Mouse (Mus musculus) yolk sac, embryonic 10.5 days (tissue): Measurements from ENCODE around the gene Etl4.

Experiments used
- DNase-seq: peaks from one replicate; pipeline ENCODE4 v3.0.0-alpha.2; 2017; ENCODE audit warnings: low spot score

The Etl4 gene

DNA sequence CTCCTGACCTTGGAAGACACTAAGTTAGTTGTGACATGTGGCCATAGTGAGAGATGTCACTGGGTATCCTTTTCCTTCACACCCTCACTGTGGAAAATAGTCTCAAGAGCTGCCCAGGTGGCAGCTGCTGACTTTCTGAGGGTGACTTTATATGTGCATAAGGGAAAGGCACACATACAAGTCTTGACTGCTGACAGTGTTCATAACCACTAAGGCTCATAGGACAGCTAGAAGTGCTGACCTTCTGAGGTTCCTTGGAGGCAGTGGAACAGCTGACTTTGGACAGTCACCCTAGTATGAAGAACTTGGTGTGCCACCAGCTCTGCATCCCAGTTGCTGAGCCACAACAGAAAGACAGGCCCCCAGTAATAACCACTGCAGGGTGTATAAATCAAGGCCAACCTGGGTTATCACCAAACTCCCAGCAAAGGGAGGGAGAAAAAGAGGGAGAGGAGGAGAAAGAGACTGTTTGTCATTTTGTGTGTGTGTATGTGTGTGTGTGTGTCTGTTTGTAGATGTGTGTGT, 855.0 kb downstream of the Etl4 start:
- no peak for DNase-seq

GRCm38 (mm10) chr2:20768681-20769080, 859.1 kb downstream of the Etl4 start:
- peak; percentile 29 for DNase-seq

- DNase-seq: no peak
Measured at GRCm38 (mm10) chr2:20770171-20770570, 860.6 kb downstream of the Etl4 start.

DNA sequence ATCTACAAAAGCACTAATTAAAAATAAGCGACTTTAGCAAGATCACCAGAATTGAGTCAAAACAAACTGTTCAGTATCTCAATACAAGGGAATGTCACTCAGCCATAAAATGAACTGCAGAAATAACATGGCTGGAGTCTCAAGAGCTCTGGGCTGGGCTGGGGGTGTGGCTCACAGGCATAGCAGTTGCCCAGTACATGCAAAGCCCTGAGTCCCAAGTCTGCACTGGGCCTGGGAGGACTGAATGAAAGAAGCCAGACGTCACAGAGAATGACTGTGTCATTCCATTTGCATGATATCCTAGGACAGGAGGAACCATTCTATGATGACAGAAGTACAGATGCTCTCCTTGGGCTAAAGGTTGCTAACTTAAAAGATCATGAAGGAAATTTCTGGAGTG, 864.9 kb downstream of the Etl4 start:
- DNase-seq: no peak

GRCm38 (mm10) chr2:20776171-20776704, 866.7 kb downstream of the Etl4 start:
- DNase-seq: no peak

DNA sequence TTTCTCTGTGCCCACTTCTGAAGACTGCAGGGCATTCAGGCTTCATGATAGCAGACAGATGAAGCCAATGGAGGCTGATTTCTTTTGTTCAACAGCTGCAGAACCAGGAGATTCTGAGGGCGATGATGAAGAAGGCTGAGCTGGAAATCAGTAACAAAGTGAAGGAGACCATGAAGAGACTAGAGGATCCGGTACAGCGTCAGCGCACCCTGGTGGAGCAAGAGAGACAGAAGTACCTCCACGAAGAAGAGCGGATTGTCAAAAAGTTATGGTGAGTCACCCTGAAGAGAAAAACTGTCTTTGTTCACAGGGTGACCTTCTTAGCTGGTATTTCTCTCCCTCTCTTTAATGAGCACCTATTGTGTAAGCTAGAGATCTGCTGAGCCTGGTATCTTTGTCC, 868.4 kb downstream of the Etl4 start:
- peak; percentile 20 for DNase-seq

- peak; percentile 43 for DNase-seq
Measured at GRCm38 (mm10) chr2:20779484-20780381, 870.2 kb downstream of the Etl4 start.

DNA sequence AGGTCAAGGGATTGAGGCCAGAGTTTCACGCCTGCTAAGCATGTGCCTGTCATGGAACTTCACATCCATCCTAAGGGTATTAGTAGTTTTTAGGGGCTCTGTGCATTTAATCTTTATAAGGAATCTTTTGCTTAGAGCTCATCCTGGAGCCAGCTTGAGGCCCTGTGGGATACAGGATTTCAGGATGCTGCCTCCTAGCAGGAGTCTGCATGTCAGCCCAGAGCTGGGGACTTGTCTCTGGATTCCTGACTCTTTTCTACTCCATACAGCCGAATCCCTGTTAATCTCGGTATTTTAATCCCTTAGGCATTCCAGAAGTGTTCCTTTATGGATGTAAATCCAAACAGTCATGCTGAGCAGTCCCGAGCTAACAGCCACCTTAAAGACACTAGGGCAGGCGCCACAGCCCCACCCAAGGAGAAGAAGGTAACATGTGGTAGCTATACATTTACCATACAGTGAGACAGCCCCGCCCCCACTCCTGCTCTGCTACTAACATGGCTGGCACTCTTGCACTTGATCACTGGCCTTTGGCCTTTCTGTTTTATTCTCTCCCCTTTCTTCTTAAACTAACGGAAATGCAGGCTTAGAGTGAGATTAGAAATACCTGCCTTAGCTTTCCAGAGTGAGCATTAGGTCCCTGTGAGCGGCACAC, 891.8 kb downstream of the Etl4 start:
- peak; percentile 53 for DNase-seq

GRCm38 (mm10) chr2:20811506-20811905, 901.9 kb downstream of the Etl4 start:
- DNase-seq: no peak

DNA sequence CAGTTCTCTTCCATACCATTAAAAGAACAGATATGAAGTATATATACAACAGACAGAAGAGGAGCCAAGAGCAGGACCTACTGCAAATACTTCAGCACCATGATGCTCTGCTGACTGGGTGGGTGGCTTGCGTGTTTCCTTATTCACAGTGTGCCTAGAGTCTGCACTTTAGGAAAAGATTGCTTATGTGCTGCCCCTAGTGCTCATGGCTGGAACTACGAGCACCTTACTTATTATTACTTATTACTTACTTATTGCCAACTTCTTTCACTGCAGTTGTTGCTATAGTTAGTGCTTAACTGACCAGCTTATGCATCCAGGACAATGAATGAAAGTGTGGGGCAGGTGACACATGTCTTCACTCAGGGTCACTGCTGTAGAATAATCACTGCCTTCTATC, 904.4 kb downstream of the Etl4 start:
- no peak for DNase-seq

DNA sequence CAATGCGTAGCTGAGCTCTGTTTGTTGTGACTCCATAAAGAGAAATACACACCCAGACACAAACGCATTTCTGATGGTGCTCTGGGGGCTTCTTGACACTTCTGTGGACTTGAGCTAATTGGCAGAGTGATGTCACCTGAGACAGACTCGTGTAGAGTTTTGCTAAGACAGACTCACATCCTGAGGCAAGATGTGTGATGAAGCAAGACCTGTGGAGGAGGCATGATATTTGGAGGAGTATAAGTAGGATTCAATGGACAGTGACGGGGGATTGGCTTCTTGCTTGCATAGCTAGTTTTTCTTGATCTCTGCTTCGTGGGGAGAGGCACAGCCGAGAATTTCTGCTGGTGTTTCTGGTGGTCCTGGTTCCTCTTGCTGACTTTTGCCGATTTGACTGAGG, 908.6 kb downstream of the Etl4 start:
- no peak for DNase-seq

DNA sequence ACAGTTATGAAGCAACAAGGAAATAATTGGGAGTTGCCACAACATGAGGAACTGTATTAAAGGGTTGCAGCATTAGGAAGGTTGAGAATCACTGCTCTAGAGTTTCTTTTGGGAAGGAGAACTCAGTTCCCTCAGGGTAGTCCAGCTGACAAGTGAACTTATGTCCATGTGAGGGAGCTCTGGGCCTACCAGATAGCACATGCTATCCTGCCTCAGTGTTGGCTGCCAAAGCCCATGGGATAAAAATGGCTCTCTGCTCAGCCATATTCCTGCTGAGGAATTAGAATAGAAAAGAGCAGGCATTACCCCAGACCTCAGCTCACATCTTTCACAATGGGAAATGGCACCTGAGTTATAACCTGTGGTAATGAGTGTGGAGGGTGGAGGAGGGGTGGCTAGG, 916.7 kb downstream of the Etl4 start:
- DNase-seq: no peak

GRCm38 (mm10) chr2:20830882-20831281, 921.3 kb downstream of the Etl4 start:
- no peak for DNase-seq

DNA sequence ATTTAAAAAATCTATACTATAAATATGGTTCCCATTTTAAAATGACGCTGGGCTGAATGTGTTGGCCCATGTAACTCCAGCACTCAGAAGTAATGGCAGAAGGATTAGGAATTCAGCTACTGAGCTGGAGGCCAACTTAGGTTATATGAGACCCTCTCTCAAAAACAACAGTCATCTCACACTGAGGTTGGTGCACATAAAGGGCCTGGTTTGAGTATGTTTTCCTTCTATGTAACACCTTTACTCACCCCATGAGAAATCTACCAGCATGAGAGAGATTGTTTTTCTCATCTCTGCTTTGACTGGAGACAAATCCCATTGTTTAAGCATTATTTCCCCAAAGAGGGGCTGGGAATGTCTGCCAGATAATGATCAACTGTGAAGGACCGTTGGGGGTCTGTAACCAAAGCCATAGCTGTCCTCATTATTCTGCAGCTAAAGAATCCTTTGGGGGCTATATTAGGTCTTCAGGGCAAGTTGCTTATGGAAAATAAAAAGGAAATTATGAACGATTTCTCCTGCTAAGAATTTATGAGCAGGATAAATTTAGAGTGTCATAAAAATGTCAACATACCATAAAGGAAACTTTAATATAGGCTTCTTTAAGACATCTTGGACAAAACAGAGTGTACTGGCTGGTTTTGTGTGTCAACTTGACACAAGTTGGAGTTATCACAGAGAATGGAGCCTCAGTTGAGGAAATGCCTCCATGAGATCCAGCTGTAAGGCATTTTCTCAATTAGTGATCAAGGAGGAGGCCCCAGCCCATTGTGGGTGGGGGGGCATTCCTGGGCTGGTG, 922.2 kb downstream of the Etl4 start:
- no peak for DNase-seq

DNA sequence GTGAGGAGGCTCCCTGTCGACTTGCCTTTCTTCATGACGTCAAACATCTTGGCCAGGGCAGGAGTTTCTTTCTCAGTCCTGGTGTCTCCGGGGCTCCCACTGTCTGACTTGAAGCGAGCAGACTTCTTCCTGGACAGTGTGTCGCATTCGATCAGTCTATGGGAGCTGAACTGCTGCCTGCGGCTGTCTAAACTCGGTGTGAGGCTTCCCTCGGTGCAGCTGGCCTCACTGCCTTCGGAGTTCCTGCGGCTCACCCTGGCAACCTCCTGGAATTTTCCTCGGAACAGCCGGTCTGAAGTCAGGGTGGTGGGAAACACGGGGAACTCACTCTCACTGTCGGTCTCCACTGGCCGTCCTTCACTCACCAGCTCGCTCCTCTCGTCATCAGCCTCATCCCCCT, 939.8 kb downstream of the Etl4 start:
- DNase-seq: no peak
